Mouse (Mus musculus) bone marrow, adult 2 months (tissue): ENCODE data around the gene Gapdh.
A peak's percentile ranks its signal among the peaks of the same experiment; 100 is the strongest.

ENCODE experiments used
- CTCF ChIP-seq: fragments of 200-500 bp; IDR thresholded peaks from 2 replicates; pipeline ENCODE4 v1.5.1; 2011; ENCODE audit warnings: low read length, control low read depth; ENCODE audit not compliant: control insufficient read depth, insufficient read depth
- POLR2A ChIP-seq: fragments of 200-500 bp; IDR thresholded peaks from 2 replicates; pipeline ENCODE4 v1.6.1; 2011; ENCODE audit warnings: low read depth, mild to moderate bottlenecking, control low read depth, low read length, borderline replicate concordance; ENCODE audit not compliant: control insufficient read depth

- no peak for TF ChIP-seq CTCF
- TF ChIP-seq POLR2A, result peak; percentile 11; the same call in 1 of the 2 replicates
Measured at GRCm38 (mm10) chr6:125145479-125145951, 20.8 kb downstream of the Gapdh start.
